Mouse (Mus musculus): ENCODE results near the gene Npl.
"Not testable (repeated sequence)": the region's sequence is repeated elsewhere in the genome, so short reads cannot be mapped to it uniquely, and the experiment has no call there.

Gene Npl

DNA sequence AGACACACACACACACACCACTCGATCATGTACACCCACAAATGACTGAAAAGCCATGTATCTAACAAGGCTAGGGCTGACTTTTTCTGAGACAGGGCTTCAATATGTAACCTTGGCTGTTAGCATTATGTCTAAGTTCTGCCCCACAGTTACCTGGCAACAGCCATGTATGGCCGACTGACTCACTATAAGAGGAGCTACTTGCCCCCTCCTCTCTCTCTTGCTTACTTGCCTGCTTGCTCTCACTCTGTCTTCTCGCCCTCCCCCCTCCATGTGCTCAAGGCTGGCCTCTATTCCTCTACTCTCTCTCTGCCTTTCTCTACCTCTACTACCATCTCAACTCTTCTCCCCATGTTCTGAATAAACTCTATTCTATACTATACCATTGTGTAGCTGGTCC is 9.1 kb downstream of the Npl start:
- no peak for DNase-seq

DNA sequence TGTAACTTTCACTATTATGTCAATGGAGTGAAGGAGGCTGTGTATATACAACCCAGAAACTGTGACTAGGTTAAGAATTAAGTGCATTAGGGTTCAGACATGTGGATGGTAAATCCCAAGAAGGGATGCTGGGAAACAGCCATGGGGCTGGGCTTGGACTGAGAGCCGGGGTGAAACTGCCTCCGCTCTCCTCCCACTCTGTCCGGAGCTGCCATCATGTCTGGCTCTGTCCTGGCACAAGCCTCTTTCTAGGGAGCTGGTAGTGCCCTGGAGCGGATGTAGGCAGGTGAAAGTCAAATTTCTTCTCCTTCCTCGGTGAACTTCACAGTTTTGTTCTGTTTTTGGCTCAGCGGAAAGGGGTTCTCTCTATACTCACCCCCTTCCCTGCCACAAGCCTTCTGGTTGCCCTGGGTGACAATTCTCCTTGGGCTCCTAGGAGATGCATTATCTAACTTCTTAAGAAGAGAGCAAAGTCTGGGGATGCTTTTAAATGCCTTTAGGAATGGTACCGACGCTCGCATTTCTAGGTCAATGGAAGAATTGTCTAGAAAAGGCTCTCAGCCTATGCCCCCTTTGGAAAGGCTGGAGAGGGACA is 10.0 kb downstream of the Npl start:
- no peak for DNase-seq

DNA sequence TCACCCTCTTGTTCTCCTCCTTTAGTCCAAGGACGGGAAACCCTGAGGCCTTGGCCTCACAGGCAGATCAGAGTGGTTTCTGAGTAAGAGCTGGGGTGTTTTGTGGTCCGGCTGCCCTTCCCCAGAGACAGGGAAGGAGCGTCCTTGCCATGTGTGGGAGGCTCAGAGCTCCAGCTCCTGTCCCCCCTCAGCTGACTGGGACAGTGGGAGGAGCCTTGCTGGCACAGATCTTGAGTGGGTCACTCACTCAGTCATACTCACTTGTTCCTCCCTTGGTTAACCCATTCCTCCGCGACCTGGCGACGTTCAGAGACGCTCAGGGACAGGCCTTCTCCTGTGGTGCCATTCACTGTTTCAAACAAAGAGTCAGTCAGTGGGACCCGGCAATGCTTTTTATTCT is 14.2 kb downstream of the Npl start:
- peak; percentile 41 for DNase-seq

DNA sequence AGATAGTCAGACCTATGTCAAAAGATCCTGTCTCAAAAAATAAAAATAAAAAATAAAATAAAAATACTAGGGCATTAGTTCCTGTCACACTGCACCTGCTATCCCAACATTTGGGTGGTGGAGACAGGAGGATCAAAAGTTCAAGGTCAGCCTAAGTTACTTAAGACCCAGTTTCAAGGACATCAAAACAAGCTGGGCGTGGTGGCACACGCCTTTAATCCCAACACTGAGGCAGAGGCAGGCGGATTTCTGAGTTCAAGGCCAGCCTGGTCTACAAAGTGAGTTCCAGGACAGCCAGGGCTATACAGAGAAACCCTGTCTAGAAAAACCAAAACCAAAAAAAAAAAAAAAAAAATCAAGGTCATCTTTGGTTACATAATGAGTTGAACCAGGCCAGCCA is 16.9 kb downstream of the Npl start:
- DNase-seq = not testable (repeated sequence)

DNA sequence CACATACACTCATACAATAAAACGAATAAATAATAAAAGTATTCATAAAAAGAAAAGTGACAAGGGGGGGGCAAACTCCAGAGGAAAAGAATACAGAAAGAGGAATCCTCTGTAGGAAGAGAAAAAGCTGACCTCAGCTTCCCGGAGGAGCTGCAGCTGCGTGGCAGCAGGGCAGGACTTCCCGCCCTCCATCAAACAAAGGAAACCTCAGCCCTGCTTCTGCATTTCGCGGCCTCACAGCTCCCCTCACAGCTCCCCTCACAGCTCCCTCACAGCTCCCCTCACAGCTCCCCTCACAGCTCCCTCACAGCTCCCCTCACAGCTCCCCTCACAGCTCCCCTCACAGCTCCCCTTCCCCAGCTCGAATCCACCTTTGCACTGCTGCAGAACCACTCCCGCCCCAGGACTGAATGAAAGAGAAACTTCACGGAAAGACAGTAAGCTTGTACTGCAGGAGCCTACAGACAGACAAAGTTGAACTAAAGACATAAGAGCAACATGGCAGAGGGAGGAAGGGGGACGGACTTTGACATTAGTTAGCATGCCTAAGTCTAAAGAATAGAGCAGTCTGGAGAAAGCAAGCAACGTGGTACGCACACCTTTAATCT is 17.5 kb downstream of the Npl start:
- DNase-seq = peak; percentile 10

DNA sequence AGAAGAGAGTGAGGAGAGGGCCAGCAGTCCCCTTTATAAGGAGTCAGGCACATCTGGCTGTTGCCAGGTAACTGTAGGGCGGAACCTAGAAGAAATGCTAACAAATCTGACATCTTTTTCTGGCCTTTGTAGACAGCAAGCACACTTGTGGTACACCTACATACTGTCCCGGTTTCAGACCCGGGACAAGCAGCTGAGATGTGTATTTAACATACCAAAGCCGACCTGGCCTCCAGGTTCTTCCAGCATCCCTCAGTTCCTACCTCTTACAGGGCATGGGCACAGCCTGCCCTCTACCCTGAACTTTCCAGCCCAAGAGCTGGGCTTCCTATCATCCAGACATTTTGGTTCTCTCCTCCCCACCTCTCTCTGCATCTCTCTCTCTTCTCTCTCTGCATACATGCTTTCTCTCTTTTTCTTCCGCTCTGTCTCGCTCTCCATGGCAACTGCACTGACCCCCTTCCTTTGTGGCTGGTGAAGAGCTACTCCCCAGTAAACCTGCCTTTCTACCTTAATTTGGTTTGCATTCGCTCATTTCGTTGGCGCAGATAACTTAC is 18.1 kb downstream of the Npl start:
- DNase-seq = no peak

DNA sequence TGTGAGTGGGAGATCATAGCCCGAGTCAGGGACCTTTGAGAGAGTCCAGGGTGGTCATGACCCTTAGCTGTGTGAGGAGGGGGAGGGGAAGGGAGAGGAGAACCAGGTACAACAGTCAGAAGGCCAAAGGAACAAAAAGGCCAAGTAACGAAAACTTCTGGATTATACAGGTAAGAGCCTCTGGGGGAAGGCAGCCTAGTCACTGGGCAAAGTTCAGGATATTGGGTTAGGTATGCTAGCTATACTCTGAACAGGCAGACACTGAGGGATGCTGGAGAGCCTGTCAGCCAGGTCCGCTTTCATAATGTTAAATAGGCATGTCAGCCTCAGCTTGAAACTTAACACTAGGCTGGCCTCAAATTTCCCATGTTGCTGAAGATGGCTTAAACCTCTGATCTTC is 27.7 kb downstream of the Npl start:
- no peak for DNase-seq

DNA sequence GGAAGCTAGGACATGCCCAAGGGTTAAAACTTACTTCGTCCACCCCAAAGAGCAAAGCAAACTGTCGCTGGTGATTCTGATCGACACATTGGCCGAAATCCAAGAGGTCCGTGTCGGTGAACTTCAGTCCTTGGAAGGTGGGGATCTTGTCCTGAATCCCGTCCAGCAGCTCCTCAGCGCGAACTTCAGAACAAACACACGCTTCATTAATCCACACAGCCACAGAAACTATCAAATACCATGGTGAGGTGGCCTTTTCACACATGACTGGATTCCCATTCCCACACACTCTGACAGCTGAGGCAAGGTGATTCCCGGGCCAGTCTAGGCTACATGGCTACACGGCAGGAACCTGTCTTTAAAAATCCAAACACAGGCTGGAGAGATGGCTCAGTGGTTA is 34.5 kb downstream of the Npl start:
- DNase-seq = no peak

DNA sequence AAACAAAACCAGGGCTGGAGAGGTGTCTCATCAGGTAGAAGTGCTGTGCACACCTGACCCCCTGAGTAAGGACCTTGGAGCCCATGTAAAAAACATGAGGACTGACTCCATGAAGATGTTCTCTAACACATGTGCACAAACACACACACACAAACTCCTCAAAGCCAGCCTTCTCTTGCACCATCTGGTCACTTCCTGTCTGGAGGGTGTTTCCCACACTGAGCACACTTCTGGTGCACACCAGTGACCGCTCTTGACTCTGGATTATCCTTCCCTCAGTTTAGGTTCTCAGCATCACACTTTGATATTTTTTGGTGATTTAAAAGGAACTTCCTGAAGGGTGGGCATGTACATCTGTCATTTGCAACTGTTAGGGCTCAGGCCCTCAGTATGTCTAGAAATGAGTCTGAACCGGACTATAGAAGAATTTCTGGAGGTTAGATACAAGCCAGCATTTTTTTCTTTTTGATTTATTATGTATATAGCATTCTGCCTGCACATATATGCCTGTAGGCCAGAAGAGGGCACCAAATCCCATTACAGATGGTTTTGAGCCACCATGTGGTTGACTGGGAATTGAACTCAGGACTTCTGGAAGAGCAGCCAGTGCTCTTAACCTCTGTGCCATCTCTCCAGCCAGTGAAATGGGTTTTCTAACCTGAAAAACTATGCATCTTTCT is 39.4 kb downstream of the Npl start:
- no peak for DNase-seq

DNA sequence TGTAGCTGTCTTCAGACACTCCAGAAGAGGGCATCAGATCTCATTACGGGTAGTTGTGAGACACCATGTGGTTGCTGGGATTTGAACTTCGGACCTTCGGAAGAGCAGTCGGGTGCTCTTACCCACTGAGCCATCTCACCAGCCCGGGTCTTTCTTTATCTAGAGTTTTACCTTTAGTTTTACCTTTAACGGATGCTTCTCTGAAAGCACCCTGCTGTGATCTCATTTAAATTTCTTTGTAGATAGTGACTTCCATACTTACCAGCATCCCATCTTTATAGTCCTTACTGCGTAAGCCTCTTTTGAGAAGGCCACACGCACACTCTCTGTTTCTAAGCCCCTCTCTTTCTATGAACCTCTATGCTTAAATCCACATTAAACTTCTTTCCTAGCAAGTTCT is 40.3 kb downstream of the Npl start:
- not testable (repeated sequence) for DNase-seq

DNA sequence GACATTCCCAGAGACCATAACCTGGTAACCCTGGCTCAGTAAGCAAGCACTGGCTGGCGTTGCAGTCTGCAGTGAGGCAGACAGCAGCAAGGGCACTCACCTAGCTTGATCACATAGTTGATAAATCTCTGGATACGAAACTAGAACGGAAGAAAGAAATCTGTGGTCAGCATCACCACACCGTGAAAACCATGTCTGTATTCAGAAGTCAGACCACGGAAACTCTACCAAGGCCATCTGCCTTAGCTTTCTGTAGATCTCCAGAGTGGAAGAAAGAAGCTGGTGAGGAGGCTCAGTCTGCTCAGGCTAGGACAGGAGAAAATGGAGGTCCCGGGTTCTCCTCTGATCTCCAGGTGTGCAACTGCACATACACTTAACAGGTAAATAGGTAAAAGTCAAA is 40.8 kb downstream of the Npl start:
- DNase-seq = no peak

DNA sequence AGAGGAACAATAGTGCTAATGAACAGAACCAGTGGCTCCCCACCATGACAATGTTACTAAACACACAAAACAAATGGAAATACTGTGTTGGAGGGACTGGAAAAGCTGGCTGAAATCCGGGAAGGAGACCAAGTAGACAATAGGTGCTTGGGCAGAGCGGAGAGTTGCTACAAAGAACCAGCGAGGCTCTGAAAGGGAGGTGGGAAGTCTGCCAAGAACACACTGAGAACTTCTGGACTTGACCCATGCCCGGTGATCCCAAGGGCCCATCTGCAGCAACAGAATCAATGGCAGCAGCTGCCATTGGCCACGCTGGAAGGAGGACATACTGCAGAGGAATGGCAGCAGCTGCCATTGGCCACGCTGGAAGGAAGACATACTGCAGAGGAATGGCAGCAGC is 43.6 kb downstream of the Npl start:
- DNase-seq = peak; percentile 15

DNA sequence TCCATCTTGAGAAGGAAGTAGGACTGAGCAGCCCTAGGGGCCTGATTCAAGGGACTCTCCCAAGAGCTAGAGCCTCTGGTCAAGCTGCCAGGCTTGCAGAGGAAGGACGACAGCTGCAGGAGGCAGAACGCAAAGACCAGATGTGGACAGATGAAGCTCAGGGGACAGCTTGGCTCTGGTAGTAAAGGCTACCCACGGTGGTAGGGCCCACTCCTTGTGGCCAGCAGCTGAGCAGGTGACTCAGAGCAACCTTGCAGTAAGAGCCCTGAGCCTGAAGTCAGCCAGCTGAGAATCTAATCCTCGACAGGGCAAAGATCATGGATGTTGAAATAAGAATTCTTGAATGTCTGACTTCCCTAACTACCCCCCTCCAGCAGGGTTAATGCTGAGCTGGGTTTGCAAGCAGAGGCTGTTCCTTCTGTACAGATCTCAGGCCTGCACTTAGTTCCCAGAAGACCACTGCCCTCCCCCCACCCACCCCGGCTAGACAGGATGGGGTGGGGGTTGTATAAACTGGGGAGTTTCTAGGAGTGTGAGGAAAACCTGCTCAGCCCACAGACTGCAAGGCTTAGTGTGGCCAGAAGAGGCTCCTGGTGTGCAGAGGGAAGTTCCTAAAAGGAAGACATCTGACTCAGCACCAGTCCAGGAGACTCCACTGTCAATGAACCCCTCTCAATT is 48.1 kb downstream of the Npl start:
- DNase-seq = peak; percentile 47

DNA sequence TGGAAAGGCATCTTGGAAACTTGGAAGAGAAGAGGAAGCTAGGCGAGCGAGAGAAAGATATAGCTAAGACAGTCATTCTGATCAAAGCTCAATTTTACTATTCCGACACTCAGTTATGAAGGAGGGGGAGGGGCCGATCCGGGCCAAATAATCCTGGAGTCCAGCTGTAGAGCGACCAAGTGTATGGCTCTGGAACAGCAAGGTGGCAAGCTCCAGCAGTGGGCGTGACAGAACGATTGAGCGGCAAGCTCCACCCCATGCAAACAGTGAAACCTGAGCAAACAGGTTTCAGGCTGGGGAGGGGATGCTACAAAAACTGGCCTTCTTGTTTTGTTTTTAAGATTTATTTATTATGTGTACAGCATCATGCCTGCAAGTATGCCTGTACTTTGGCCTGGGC is 49.8 kb downstream of the Npl start:
- no peak for DNase-seq

DNA sequence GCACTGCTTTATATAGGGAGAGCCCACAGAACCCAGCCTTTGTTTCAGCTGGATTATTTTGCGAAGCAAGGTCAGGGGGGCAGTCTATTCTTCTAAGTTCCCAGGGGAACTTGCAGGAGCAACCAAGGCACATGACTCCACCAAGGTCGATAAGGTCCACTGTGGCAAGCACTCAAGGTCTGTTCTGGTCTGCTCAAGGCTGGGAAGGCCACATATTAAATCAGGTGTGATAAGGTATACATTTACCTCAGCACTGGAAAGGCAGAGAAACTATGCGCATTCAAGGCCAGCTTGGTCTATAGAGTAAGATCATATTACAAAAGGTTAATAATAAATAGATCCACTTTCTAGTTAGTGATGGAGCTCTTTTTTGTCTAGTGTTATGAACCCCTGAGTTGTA is 53.8 kb downstream of the Npl start:
- no peak for DNase-seq

DNA sequence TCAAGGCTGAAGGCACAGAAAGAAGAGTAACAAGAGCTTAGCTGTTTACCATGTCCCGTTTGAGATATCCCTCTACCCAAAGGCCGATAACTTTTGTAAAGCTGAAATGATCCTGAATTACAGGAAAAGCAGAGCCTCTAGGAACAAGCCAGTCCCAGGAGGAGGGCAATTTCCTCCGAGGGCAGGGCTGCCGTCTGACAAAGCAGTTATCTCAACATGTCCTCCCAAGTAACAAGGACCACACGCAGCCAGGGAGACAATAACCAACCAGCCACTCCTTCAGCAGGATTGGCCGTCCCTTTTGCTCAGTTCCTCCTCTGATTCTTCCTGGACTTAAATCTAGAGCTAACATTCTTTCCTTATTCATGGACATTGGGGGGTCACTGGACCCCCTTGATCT is 55.9 kb downstream of the Npl start:
- DNase-seq = no peak

DNA sequence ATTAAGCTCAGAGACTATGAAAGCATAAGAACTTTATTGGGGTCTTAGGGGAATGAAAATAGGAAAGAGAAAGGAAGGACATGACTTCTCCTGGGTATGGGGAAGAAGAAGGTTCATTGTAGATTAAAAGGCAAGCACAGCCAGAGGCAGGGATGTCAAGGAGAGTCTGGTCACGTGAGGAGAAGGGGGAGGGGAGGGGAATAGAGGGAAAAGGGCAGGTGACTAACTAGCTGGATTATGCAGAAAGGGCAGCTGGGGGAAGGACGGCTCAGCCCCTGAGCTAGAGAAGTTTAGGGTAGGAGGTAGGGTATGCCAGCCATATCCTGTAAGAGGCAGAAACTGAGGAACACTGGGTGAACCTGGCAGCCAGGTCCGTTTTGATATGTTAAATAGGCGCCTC is 56.5 kb downstream of the Npl start:
- DNase-seq = peak; percentile 35

DNA sequence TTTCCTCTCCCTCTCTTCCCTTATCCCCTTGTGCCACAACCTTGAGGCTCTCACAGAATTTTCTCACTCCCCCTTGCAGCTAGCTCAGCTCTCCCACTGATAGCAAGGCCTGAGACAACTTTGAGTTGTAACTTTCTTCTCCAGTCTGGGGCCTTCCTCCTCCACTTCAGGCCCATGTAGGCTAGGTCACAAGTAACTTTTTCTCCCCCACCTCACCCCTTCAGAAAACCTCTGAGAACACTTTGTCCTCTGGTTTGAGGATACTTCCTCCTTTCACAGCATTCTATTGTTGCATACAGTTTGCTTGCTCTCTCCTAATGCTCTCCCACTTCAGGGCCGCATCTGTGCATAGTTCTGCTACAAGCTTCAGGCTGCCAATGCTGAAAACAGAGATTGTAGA is 58.0 kb downstream of the Npl start:
- peak; percentile 56 for DNase-seq

DNA sequence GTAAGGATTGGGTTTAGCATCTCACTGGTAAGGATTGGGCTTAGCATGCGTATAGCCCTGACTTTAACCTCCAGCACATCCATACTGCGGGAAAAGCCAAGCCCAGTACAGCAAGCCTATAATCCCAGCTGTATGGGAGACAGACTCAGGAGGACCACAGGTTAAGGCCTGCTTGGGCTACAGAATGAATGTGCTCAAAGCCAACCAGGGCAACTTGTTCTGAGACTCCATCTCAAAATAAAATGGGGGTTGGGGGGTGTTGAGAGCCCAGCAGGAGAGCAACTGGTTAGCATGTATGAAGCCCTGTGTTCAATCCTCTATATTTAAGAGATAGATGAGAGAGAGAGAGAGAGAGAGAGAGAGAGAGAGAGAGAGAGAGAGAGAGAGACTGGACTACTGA is 58.5 kb downstream of the Npl start:
- DNase-seq = no peak

DNA sequence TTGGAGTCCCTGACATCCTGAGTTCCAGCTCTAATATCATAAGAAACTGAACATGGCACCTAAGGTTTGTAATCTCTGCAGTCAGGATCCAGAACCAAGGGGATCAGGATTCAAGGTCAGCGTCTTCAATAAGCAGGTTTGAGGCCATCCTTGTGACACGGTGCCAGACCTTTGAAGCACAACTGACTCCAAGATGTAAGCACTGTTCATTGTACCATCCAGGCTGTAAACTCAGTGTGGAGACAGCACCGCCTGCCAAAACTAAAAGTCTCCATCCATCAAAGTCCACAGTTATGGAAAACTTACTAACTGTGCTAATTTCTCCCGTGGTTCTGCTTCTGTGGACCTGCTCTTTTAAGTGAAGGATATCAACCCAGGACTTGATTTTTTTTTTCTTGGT is 59.9 kb downstream of the Npl start:
- DNase-seq = no peak

DNA sequence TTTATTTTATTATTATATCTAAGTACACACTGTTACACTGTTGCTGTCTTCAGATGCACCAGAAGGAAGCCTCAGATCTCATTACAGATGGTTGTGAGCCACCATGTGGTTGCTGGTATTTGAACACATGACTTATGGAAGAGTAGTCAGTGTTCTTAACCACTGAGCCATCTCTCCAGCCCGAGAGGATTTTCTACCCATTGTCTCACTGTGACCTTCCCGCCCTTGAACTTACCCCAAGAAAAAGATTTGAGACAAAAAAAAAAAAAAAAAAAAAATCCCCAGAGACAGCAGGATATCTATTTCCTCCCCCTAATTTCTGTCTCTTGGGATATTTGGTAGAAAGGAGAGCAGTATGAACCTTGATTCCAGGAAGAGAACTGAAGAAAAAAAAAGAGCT is 60.3 kb downstream of the Npl start:
- no peak for DNase-seq

DNA sequence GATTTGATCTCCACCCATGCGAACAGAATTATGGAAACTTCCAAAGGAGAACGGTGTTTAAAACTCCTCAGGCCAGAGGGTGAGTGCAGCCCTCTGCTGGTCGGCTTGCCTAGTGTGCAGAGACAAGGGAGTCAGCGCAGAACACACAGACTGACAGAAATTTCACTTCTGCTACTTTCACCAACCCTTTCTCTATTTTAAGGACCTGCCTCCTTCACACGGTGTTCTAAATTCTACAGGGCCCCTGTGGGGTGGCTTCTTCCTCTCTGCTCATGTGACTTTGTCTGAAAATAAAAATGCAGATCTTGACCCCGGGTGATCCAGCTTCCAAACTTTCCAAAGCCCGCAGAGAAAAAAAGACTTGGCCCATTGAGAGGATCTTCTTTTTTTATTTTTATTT is 60.7 kb downstream of the Npl start:
- DNase-seq = peak; percentile 73

DNA sequence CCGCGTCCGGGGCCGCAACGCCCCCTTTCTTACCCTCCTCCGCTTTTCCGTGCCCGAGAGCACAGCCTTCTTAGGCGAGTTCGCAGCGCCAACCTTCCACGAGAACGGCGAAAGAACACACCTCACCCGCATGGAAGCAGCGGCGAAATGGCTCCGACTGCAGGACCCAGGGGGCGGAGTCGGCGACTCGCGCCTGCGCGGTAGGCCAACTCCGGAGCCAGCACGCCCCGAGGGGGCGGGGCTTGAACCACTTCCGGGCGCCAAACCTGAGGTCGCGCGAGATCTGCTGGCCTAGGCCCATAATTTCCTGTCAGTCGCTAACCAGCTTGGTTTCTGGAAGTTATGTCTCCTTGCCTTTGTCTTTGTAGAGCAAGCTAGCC is 62.4 kb downstream of the Npl start, which contains the start of gene Dhx9:
Gene Dhx9, minus strand, starts transcription at position 161 of the 380 bp plus-strand sequence.
- DNase-seq = peak; percentile 97

Measured in lung, postnatal 36 days (tissue).